Mouse (Mus musculus): ENCODE measurements around the gene Brd3. TPM values are rescaled to one million over a fixed set of nuclear protein-coding genes. Genes with fewer than 3 reads are reported as not detected.
"Not testable (repeated sequence)": the region's sequence is repeated elsewhere in the genome, so short reads cannot be mapped to it uniquely, and the experiment has no call there.

Gene Brd3
- polyA plus RNA-seq, 1 experiment from 2014 or later, result 91.2 TPM

GRCm38 (mm10) chr2:27539772-27540514, 32.5 kb upstream of the Brd3 start:
- Histone ChIP-seq H3K9me3 (no peaks in the 10 kb centered on the region), H3K27me3 (replicated peaks) (no peaks in the 10 kb centered on the region), H3K36me3 (peaks cover 12% of the 10 kb centered on the region), H3K4me3 (replicated peaks) (peak overlapping the region; percentile 34), H3K4me2 (replicated peaks) (peak overlapping the region; percentile 57), H3K4me1 (replicated peaks) (peaks cover 11% of the 10 kb centered on the region; the same call in 1 of the 2 replicates), H3K9ac (peak overlapping the region; percentile 43), H3K27ac (peak overlapping the region; percentile 80)
- WGBS, result under 1% methylated on average over 46 of the region's 46 CpGs
- peak; percentile 99 for ATAC-seq

GRCm38 (mm10) chr2:27539336-27539735, 31.9 kb upstream of the Brd3 start:
- H3K36me3 ChIP-seq, result peaks cover 18% of the 10 kb centered on the region
- peak overlapping the region; percentile 15 for H3K4me2 ChIP-seq (replicated peaks)
- no peak overlapping the region for H3K4me3 ChIP-seq (replicated peaks)
- peak overlapping the region; percentile 48; the same call in 1 of the 2 replicates for H3K27ac ChIP-seq
- ATAC-seq, result no peak
- H3K4me1 ChIP-seq (replicated peaks), result peaks cover 12% of the 10 kb centered on the region; the same call in 1 of the 2 replicates
- H3K27me3 ChIP-seq (replicated peaks), result no peaks in the 10 kb centered on the region
- H3K9me3 ChIP-seq, result no peaks in the 10 kb centered on the region
- H3K9ac ChIP-seq, result no peak overlapping the region
- WGBS, result 15% methylated on average over 5 of the region's 5 CpGs

GRCm38 (mm10) chr2:27538455-27539330, 31.2 kb upstream of the Brd3 start:
- peak overlapping the region; percentile 48; the same call in 1 of the 2 replicates for H3K27ac ChIP-seq
- H3K4me1 ChIP-seq (replicated peaks), result peaks cover 12% of the 10 kb centered on the region; the same call in 1 of the 2 replicates
- 61% methylated on average over 5 of the region's 5 CpGs for WGBS
- peaks cover 23% of the 10 kb centered on the region for H3K36me3 ChIP-seq
- H3K9ac ChIP-seq; ATAC-seq; H3K4me3 ChIP-seq (replicated peaks); H3K9me3 ChIP-seq; H3K27me3 ChIP-seq (replicated peaks): not testable (repeated sequence)
- H3K4me2 ChIP-seq (replicated peaks), result peak overlapping the region; percentile 15

GRCm38 (mm10) chr2:27518283-27518682, 10.8 kb upstream of the Brd3 start:
- no peak for ATAC-seq
- Histone ChIP-seq H3K9ac (no peak overlapping the region), H3K27me3 (replicated peaks) (no peaks in the 10 kb centered on the region), H3K4me3 (replicated peaks) (no peak overlapping the region), H3K27ac (no peak overlapping the region), H3K4me1 (replicated peaks) (peaks cover 23% of the 10 kb centered on the region), H3K9me3 (no peaks in the 10 kb centered on the region), H3K36me3 (peaks cover 30% of the 10 kb centered on the region), H3K4me2 (replicated peaks) (no peak overlapping the region)
- 92% methylated on average over 3 of the region's 3 CpGs for WGBS

- H3K9ac ChIP-seq, result peak overlapping the region; percentile 85; the same call in 1 of the 2 replicates
- no peaks in the 10 kb centered on the region for H3K27me3 ChIP-seq (replicated peaks)
- peak overlapping the region; percentile 92 for H3K4me2 ChIP-seq (replicated peaks)
- ATAC-seq, result no peak
- WGBS, result 15% methylated on average over 1 of the region's 1 CpGs
- H3K27ac ChIP-seq, result no peak overlapping the region
- no peaks in the 10 kb centered on the region for H3K9me3 ChIP-seq
- H3K36me3 ChIP-seq, result peaks cover 26% of the 10 kb centered on the region
- H3K4me3 ChIP-seq (replicated peaks), result peak overlapping the region; percentile 88
- H3K4me1 ChIP-seq (replicated peaks), result peaks cover 23% of the 10 kb centered on the region
These were observed 8.8 kb upstream of the Brd3 start for GRCm38 (mm10) chr2:27516289-27516688.

GRCm38 (mm10) chr2:27515341-27516166, 8.1 kb upstream of the Brd3 start:
- Histone ChIP-seq H3K9me3 (no peaks in the 10 kb centered on the region), H3K27ac (peak overlapping the region; percentile 78), H3K4me1 (replicated peaks) (peaks cover 23% of the 10 kb centered on the region), H3K4me2 (replicated peaks) (peak overlapping the region; percentile 92), H3K4me3 (replicated peaks) (peak overlapping the region; percentile 88), H3K27me3 (replicated peaks) (no peaks in the 10 kb centered on the region), H3K36me3 (peaks cover 19% of the 10 kb centered on the region), H3K9ac (peak overlapping the region; percentile 85)
- ATAC-seq, result peak; percentile 58
- WGBS, result under 1% methylated on average over 40 of the region's 40 CpGs

GRCm38 (mm10) chr2:27514639-27515328, 7.3 kb upstream of the Brd3 start, which contains the start of gene Wdr5:
Wdr5 (plus strand) TSS chr2:27515157.
- Histone ChIP-seq H3K4me2 (replicated peaks) (peak within 1 kb of the TSS; percentile 92), H3K36me3 (peaks cover 11% of the 10 kb centered on the region), H3K27ac (peak within 1 kb of the TSS; percentile 78), H3K9me3 (no peaks in the 10 kb centered on the region), H3K9ac (peak within 1 kb of the TSS; percentile 85), H3K4me1 (replicated peaks) (peaks cover 23% of the 10 kb centered on the region), H3K27me3 (replicated peaks) (no peaks in the 10 kb centered on the region), H3K4me3 (replicated peaks) (peak within 1 kb of the TSS; percentile 88)
- ATAC-seq, result peak; percentile 93
- under 1% methylated on average over 57 of the region's 57 CpGs for WGBS

GRCm38 (mm10) chr2:27513861-27514260, 6.4 kb upstream of the Brd3 start:
- H3K27ac ChIP-seq, result peak overlapping the region; percentile 78
- no peaks in the 10 kb centered on the region for H3K9me3 ChIP-seq
- peaks cover 23% of the 10 kb centered on the region for H3K4me1 ChIP-seq (replicated peaks)
- H3K4me2 ChIP-seq (replicated peaks), result peak overlapping the region; percentile 92
- 67% methylated on average over 5 of the region's 5 CpGs for WGBS
- H3K36me3 ChIP-seq, result 0 out of 2 replicates have a peak, but pooled peaks cover 5% of the 10 kb centered on the region
- H3K9ac ChIP-seq, result peak overlapping the region; percentile 85
- H3K4me3 ChIP-seq (replicated peaks), result peak overlapping the region; percentile 88
- no peak for ATAC-seq
- no peaks in the 10 kb centered on the region for H3K27me3 ChIP-seq (replicated peaks)

GRCm38 (mm10) chr2:27512909-27513308, 5.4 kb upstream of the Brd3 start:
- H3K4me1 ChIP-seq (replicated peaks), result peaks cover 25% of the 10 kb centered on the region
- WGBS, result 97% methylated on average over 3 of the region's 3 CpGs
- no peak overlapping the region for H3K4me2 ChIP-seq (replicated peaks)
- H3K36me3 ChIP-seq, result no peaks in the 10 kb centered on the region
- H3K27ac ChIP-seq, result no peak overlapping the region
- H3K9me3 ChIP-seq, result no peaks in the 10 kb centered on the region
- H3K27me3 ChIP-seq (replicated peaks), result no peaks in the 10 kb centered on the region
- no peak overlapping the region for H3K9ac ChIP-seq
- ATAC-seq, result no peak
- no peak overlapping the region for H3K4me3 ChIP-seq (replicated peaks)

- no peak overlapping the region for H3K4me3 ChIP-seq (replicated peaks)
- H3K27me3 ChIP-seq (replicated peaks), result no peaks in the 10 kb centered on the region
- H3K4me2 ChIP-seq (replicated peaks), result no peak overlapping the region
- H3K9ac ChIP-seq, result no peak overlapping the region
- no peak overlapping the region for H3K27ac ChIP-seq
- H3K4me1 ChIP-seq (replicated peaks), result peaks cover 10% of the 10 kb centered on the region
- H3K36me3 ChIP-seq, result no peaks in the 10 kb centered on the region
- no peaks in the 10 kb centered on the region for H3K9me3 ChIP-seq
- WGBS, result 94% methylated on average over 7 of the region's 7 CpGs
- ATAC-seq, result no peak
These were observed 3.2 kb upstream of the Brd3 start for GRCm38 (mm10) chr2:27510706-27511105.

- H3K27ac ChIP-seq; H3K9ac ChIP-seq; H3K4me2 ChIP-seq (replicated peaks); H3K27me3 ChIP-seq (replicated peaks); H3K4me3 ChIP-seq (replicated peaks); H3K9me3 ChIP-seq; ATAC-seq; H3K36me3 ChIP-seq: not testable (repeated sequence)
- 90% methylated on average over 4 of the region's 4 CpGs for WGBS
- 0 out of 2 replicates have a peak, but pooled peaks cover 19% of the 10 kb centered on the region for H3K4me1 ChIP-seq (replicated peaks)
These were observed 804 bp downstream of the Brd3 start for GRCm38 (mm10) chr2:27506658-27507057.
